Mouse (Mus musculus) ES-E14 (cell line): ENCODE measurements around the gene Lrrc15.

Experiments used
- CHD2 ChIP-seq: IDR thresholded peaks from 2 replicates; pipeline ENCODE4 v1.6.1; 2014; ENCODE audit warnings: mild to moderate bottlenecking, low read depth, low read length, inconsistent platforms
- HCFC1 ChIP-seq: IDR thresholded peaks from 2 replicates; pipeline ENCODE4 v1.6.1; 2012; ENCODE audit warnings: low read length, inconsistent platforms, borderline replicate concordance; ENCODE audit not compliant: insufficient read depth
- ZC3H11A ChIP-seq: IDR thresholded peaks from 2 replicates; pipeline ENCODE4 v1.6.1; 2012; ENCODE audit warnings: low read depth, mild to moderate bottlenecking, inconsistent platforms, low read length, borderline replicate concordance
- ZNF384 ChIP-seq: IDR thresholded peaks from 2 replicates; pipeline ENCODE4 v1.6.1; 2012; ENCODE audit warnings: low read depth, low read length, inconsistent platforms

- TF ChIP-seq HCFC1 = no peak
- TF ChIP-seq ZC3H11A = no peak
- TF ChIP-seq CHD2 = no peak
- no peak for TF ChIP-seq ZNF384
Observed at GRCm38 (mm10) chr16:30221161-30221782, 61.8 kb downstream of the Lrrc15 start.
